Mouse (Mus musculus) forebrain, embryonic 12.5 days (tissue): ENCODE data around the gene Tns1. TPM values are rescaled to one million over a fixed set of nuclear protein-coding genes. Genes with fewer than 3 reads are reported as not detected.

Experiments
- ATAC-seq: fragments of 200-750 bp; cut with Nextera tagmentation; 2 replicates; pipeline ENCODE4 v1.8.0; 2017; ENCODE audit warnings: moderate TSS enrichment; ENCODE audit not compliant: low FRiP score
- H3K27ac ChIP-seq: fragments of 300-500 bp; sonication (generic); 2 replicates; pipeline ENCODE4 v1.5.1; 2016; ENCODE audit warnings: mild to moderate bottlenecking
- H3K27me3 ChIP-seq: fragments of 300-500 bp; sonication (generic); 2 replicates; pipeline ENCODE4 v1.6.1; 2016; ENCODE audit warnings: mild to moderate bottlenecking
- H3K36me3 ChIP-seq: fragments of 300-500 bp; sonication (generic); replicated peaks from 2 replicates; pipeline ENCODE4 v1.6.1; 2016; ENCODE audit warnings: mild to moderate bottlenecking
- H3K4me1 ChIP-seq: fragments of 300-500 bp; sonication (generic); 2 replicates; pipeline ENCODE4 v1.6.1; 2016
- H3K4me2 ChIP-seq: fragments of 300-500 bp; sonication (generic); 2 replicates; pipeline ENCODE4 v1.6.1; 2016; ENCODE audit warnings: mild to moderate bottlenecking, moderate library complexity
- H3K4me3 ChIP-seq: fragments of 300-500 bp; sonication (generic); replicated peaks from 2 replicates; pipeline ENCODE4 v1.5.1; 2016; ENCODE audit warnings: mild to moderate bottlenecking
- H3K9ac ChIP-seq: fragments of 300-500 bp; sonication (generic); 2 replicates; pipeline ENCODE4 v1.6.1; 2016; ENCODE audit warnings: mild to moderate bottlenecking
- H3K9me3 ChIP-seq: fragments of 300-500 bp; sonication (generic); 2 replicates; pipeline ENCODE4 v1.6.1; 2016
- WGBS: fragments of 180-500 bp; shearing (Covaris S2); methylation state at CpG from one replicate; pipeline ENCODE4 v1.1.7; 2016; 5-methylcytosine and 5-hydroxymethylcytosine counted together
- polyA plus RNA-seq: library from polyadenylated mRNA; unstranded; fragments of >200 nt; fragmentation: Nextera tagmentation; extraction: Ambion mirVana; gene quantifications from 2 replicates; pipeline ENCODE4 v1.2.1, GENCODE M21; 2016

The Tns1 gene
- polyA plus RNA-seq, 1 experiment from 2014 or later, result 13.0 TPM

DNA sequence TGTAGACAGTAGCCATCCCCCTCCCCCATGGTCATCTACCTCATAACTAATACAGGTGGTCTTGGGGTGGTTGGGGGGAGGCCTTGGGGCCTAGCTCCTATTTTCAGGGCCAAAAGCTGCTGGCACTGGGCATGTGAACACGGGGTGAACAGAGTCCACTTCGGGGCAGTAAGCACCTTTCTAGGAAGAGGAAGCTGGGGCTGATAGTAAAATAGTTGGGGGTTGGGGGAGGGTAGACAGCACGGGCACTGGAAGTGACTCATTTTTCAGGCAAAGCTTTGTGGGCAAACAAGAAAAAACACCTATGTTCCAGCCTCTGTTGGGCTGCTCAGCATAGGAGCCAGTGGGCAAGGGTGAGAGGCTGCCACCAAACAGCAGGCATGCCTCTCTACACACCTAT, 187.7 kb downstream of the Tns1 start:
- Histone ChIP-seq H3K9me3 (no peaks in the 10 kb centered on the region), H3K27ac (no peak overlapping the region), H3K4me1 (peaks cover 7% of the 10 kb centered on the region), H3K36me3 (no peaks in the 10 kb centered on the region), H3K9ac (no peak overlapping the region), H3K27me3 (no peaks in the 10 kb centered on the region), H3K4me2 (no peak overlapping the region), H3K4me3 (no peak overlapping the region)
- ATAC-seq, result no peak
- 85% methylated on average over 3 of the region's 3 CpGs for WGBS

DNA sequence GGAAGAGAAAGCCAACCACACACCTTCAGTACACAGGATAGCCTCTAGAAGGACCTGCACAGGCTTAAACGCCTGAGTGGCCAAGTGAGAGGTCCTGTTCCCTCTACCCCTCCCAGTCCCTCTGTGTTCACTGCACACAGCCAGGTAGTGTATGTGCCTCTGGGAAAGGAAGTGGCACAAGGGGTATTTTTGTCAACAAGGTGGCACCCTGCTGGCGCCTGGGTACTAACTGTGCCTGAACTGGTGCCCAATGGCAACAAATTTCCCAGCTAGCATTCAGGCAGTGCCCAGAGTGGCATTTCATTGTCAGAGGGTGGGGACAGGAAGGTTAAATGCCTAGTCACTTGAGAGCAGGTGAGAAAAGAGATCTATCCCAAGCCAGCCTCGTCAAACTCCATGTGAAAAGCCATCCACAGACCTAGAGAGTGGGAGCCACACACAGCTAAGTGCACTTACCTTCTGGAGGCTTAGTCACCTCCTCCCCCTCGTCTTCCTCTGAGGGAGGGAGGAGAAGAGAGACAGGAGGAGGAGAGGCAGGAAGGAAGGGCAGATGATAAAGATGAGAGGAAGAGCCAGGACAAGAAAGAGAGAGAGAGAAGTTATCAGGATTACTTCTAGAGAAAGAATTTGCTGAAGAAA, 188.7 kb downstream of the Tns1 start:
- H3K9ac ChIP-seq, result no peak overlapping the region
- H3K4me1 ChIP-seq, result peaks cover 2% of the 10 kb centered on the region; the same call in 1 of the 2 replicates
- ATAC-seq, result no peak
- no peaks in the 10 kb centered on the region for H3K36me3 ChIP-seq
- H3K27me3 ChIP-seq, result no peaks in the 10 kb centered on the region
- H3K4me2 ChIP-seq, result no peak overlapping the region
- H3K4me3 ChIP-seq, result no peak overlapping the region
- no peaks in the 10 kb centered on the region for H3K9me3 ChIP-seq
- H3K27ac ChIP-seq, result no peak overlapping the region
- 57% methylated on average over 4 of the region's 4 CpGs for WGBS

DNA sequence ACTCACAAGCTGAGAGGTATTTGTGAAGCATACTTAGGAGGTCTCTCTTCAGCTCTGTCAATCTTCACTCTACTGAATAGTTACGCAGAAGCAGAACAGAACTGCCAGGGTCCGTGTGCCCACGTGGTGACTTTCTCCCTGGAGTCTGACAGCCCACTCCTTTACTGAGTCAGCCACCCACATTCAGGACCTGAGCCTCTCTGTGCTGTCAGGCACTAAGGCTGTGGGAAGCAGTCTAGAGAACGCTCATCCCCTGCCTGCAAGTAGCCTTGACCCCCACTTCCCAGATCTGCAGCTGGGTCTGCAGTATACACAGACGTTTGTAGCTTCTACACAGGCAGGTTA, 191.1 kb downstream of the Tns1 start:
- Histone ChIP-seq H3K36me3 (no peaks in the 10 kb centered on the region), H3K4me1 (peaks cover 2% of the 10 kb centered on the region; the same call in 1 of the 2 replicates), H3K4me2 (no peak overlapping the region), H3K27ac (no peak overlapping the region), H3K9me3 (no peaks in the 10 kb centered on the region), H3K9ac (no peak overlapping the region), H3K4me3 (no peak overlapping the region), H3K27me3 (no peaks in the 10 kb centered on the region)
- 83% methylated on average over 5 of the region's 5 CpGs for WGBS
- ATAC-seq, result no peak

DNA sequence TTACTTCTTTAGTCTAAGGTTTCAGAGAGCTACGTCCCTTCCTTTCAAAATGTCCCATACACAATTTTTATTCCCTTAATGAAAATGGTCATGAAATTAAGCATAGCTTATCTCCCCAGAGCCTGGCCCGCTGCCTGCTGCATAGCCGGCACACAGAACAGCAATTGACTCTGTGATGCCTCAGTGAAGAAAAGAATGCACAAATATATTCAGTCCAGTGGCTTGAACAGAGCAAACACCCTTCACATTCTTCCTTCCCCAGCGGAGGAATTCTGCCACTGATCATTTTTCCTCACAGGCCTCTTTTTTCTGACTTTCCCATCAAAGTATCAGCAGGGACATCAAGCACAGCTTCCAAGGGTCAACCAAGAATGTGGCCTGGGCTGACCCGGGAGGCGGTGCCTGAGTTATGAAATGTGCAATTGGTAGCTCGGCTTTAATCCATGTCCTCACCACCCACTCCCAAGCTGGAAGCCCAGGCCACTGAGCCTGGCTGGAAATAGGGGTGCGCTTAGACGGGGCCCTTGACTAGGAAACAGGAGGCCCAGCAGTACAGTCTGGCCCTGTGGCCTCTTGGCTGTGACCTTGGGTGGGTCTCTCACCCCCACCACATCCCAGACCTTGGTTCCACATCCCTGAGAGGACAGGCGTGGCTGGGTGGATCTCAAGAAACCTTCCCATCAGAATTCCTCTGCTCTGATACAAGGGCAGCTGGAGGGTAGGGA, 191.7 kb downstream of the Tns1 start:
- Histone ChIP-seq H3K4me1 (peaks cover 2% of the 10 kb centered on the region; the same call in 1 of the 2 replicates), H3K9me3 (no peaks in the 10 kb centered on the region), H3K9ac (no peak overlapping the region), H3K4me2 (no peak overlapping the region), H3K36me3 (0 out of 2 replicates have a peak, but pooled peaks cover 2% of the 10 kb centered on the region), H3K4me3 (no peak overlapping the region), H3K27ac (no peak overlapping the region), H3K27me3 (no peaks in the 10 kb centered on the region)
- ATAC-seq, result no peak
- WGBS, result 82% methylated on average over 10 of the region's 10 CpGs

DNA sequence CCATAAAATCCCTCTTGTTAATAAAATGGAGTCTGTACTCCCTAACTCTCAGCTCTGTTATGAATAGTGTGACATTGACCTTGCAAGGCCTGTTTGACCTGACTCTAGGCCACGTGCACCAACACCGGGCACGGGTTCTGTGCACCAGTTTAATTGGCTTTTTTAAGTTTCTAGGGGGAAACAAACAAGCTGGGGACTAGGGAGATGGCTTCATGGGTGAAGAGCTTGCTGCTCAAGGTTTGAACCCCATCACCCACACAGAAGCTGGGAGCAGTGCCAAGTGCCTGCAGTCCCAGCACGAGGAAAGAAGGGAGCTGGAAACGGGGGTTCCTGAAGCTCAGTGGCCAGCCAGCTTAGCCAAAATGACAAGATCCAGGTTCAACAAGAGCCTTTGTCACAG, 192.4 kb downstream of the Tns1 start:
- Histone ChIP-seq H3K9me3 (no peaks in the 10 kb centered on the region), H3K9ac (no peak overlapping the region), H3K27ac (no peak overlapping the region), H3K36me3 (0 out of 2 replicates have a peak, but pooled peaks cover 2% of the 10 kb centered on the region), H3K4me3 (no peak overlapping the region), H3K27me3 (no peaks in the 10 kb centered on the region), H3K4me1 (peaks cover 2% of the 10 kb centered on the region; the same call in 1 of the 2 replicates), H3K4me2 (no peak overlapping the region)
- ATAC-seq, result no peak
- 79% methylated on average over 5 of the region's 5 CpGs for WGBS

DNA sequence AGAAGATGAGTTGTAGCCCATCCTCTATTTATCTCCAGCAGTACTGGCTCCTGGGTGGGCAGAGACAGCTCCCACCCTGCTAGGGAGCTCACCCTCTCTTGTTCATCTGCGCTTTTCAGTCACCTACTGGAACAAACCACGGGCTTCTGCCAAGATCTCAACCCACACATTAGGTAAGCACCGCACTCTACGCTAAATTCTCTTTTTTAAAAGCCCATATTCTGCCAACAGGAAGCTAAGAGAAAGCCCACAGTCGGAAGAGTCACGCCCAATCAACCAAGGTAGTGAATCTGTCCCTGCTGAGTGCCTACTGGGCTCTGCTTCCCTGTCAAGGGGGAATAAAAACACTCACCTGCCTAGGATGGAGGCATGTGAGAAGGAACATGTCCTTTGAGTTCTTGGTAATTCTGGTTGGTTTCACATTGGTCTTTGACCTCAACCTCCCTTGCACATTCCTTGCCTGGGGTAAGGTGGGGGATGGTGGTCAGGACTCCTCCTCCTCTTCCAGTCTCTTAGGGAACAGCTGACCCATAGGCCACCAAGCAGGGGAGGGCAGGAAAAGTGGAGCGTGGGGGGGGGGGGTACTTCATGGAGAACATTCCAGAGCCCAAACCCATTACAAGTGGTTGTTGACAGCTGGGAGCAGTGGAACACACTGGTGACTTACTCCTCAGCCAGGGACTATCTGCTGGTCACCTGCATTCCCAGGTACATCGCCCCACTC, 193.7 kb downstream of the Tns1 start:
- no peak overlapping the region for H3K4me2 ChIP-seq
- no peak for ATAC-seq
- no peaks in the 10 kb centered on the region for H3K27me3 ChIP-seq
- 0 out of 2 replicates have a peak, but pooled peaks cover 2% of the 10 kb centered on the region for H3K36me3 ChIP-seq
- H3K4me3 ChIP-seq, result no peak overlapping the region
- no peak overlapping the region for H3K9ac ChIP-seq
- no peak overlapping the region for H3K27ac ChIP-seq
- H3K4me1 ChIP-seq, result peaks cover 2% of the 10 kb centered on the region; the same call in 1 of the 2 replicates
- 87% methylated on average over 8 of the region's 8 CpGs for WGBS
- no peaks in the 10 kb centered on the region for H3K9me3 ChIP-seq

DNA sequence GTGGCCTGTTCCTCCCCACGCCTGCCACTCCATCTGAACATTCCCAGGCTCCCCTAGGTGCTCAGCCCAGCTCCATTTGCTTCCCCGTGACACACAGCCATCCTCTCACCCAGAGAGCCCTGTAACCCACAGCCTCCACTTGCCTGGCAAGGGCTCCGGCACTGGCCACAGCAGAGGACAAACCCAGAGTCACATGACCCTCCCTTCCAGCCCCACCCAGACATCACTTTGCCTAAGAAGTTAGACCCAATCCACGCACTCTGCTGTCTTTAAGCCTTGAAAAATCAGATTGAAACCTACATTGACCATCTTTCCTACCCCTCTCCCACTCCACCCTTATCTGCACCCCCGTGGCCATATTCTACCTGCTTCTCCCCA, 194.3 kb downstream of the Tns1 start:
- H3K9ac ChIP-seq, result no peak overlapping the region
- no peak overlapping the region for H3K27ac ChIP-seq
- H3K4me2 ChIP-seq, result no peak overlapping the region
- H3K4me1 ChIP-seq, result peaks cover 2% of the 10 kb centered on the region; the same call in 1 of the 2 replicates
- no peaks in the 10 kb centered on the region for H3K9me3 ChIP-seq
- no peak overlapping the region for H3K4me3 ChIP-seq
- peaks cover 9% of the 10 kb centered on the region; the same call in 1 of the 2 replicates for H3K36me3 ChIP-seq
- H3K27me3 ChIP-seq, result no peaks in the 10 kb centered on the region
- WGBS, result 89% methylated on average over 5 of the region's 5 CpGs
- no peak for ATAC-seq

DNA sequence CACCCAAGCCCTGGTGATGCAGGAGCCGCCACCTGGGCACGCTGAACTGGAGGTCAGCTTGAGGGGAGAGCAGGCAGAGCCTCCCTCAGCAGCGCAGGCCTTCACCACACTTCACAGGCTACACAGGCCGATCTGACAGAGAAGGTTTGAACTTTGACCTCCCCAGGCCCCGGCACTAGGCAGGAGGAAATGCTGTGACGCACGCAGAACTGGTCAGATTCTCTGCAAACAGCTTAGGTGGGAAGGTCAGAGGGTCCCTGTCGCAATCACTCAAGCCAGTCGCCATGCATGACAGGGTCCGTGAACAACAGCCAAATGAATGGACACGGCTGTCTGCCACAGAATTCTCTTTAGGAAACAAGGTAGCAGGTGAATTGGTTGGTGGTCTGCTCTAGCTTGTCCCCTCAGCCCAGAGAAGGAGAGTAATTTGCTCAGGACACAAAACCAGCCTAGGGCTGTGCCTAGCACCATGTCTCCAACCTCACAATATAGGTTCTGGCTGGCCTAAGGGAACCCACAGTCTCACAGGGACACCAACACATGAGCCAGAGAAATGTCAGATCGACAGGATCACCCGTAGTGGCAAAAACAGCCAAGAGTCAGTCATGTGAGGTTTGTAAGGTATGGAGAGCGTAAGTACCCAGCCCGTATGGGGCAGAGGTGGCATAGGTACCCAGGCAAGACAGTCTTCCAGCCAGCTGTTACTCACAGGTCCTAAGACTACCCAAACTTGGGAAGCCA, 194.9 kb downstream of the Tns1 start:
- peaks cover 2% of the 10 kb centered on the region; the same call in 1 of the 2 replicates for H3K4me1 ChIP-seq
- no peak overlapping the region for H3K4me3 ChIP-seq
- ATAC-seq, result no peak
- no peak overlapping the region for H3K9ac ChIP-seq
- no peak overlapping the region for H3K4me2 ChIP-seq
- H3K9me3 ChIP-seq, result no peaks in the 10 kb centered on the region
- WGBS, result 71% methylated on average over 15 of the region's 15 CpGs
- H3K27ac ChIP-seq, result no peak overlapping the region
- peaks cover 12% of the 10 kb centered on the region; the same call in 1 of the 2 replicates for H3K36me3 ChIP-seq
- no peaks in the 10 kb centered on the region for H3K27me3 ChIP-seq

DNA sequence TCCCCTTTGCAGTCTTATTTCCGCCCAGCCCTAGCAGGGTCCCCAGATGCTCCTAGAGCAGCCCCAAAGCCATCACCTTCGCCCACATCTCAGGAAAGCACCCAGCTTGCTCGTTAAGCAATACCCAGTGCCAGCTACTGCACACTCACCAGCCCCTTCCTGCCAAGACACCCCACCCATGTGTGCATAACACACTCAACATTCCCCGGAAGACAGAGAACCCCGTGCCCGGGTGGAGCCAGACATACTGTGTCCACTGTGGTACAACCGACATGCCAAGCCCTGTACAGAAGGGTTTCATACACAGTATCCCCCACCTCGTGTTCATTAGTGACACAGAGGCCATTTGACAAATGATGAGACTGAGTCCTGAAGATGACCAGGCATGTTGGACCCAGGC, 195.9 kb downstream of the Tns1 start:
- no peak overlapping the region for H3K4me3 ChIP-seq
- WGBS, result 91% methylated on average over 8 of the region's 8 CpGs
- H3K9me3 ChIP-seq, result no peaks in the 10 kb centered on the region
- peaks cover 19% of the 10 kb centered on the region; the same call in 1 of the 2 replicates for H3K36me3 ChIP-seq
- peaks cover 2% of the 10 kb centered on the region; the same call in 1 of the 2 replicates for H3K4me1 ChIP-seq
- no peak for ATAC-seq
- H3K27me3 ChIP-seq, result no peaks in the 10 kb centered on the region
- no peak overlapping the region for H3K4me2 ChIP-seq
- no peak overlapping the region for H3K27ac ChIP-seq
- H3K9ac ChIP-seq, result no peak overlapping the region

DNA sequence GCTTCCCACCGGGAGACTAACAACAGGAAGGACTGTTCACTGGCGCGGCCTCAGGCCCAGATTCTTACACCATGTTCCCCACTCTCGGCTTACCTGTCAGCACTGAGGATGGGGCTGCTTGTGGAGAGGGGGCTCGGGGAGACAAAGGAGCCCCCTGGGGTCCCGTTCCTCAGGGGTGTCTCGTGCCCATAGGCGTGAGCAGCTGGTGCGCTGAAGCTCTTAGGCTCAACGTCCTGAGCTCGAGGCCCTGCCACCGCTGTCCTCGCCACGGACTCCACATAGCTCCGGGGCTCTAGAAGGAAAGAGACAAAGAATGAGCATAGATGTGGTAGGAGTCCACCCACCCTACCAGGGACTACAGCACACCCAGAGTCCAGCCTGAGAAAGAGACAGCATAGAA, 196.4 kb downstream of the Tns1 start:
- no peak overlapping the region for H3K9ac ChIP-seq
- H3K27ac ChIP-seq, result no peak overlapping the region
- H3K9me3 ChIP-seq, result no peaks in the 10 kb centered on the region
- no peak for ATAC-seq
- peaks cover 22% of the 10 kb centered on the region; the same call in 1 of the 2 replicates for H3K36me3 ChIP-seq
- H3K4me3 ChIP-seq, result no peak overlapping the region
- H3K4me1 ChIP-seq, result peaks cover 2% of the 10 kb centered on the region; the same call in 1 of the 2 replicates
- H3K27me3 ChIP-seq, result no peaks in the 10 kb centered on the region
- WGBS, result 80% methylated on average over 15 of the region's 15 CpGs
- no peak overlapping the region for H3K4me2 ChIP-seq

DNA sequence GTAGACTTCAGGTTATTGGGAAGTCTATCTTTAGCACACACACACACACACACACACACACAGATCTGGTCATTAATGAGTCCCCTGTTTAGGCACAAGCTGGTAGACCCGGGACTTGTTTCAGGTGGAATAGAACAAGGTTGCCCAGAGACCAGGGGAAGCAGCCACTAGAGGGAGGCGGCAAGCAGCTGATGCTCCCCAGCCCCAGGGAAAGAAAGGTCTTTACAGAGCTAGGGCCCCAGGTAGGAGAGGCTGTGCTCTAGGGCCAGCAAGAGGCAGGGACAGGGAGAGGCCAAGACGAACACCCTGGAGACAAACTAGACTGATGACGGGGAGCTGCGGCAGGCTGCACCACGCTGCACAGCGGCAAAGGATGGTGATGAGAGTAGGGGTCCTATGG, 198.0 kb downstream of the Tns1 start:
- Histone ChIP-seq H3K36me3 (peaks cover 22% of the 10 kb centered on the region; the same call in 1 of the 2 replicates), H3K9me3 (no peaks in the 10 kb centered on the region), H3K4me1 (no peaks in the 10 kb centered on the region), H3K27ac (no peak overlapping the region), H3K4me2 (no peak overlapping the region), H3K27me3 (no peaks in the 10 kb centered on the region), H3K4me3 (no peak overlapping the region), H3K9ac (no peak overlapping the region)
- 62% methylated on average over 7 of the region's 7 CpGs for WGBS
- ATAC-seq, result no peak
